10 mouse cellular contexts compared by ENCODE assay signal in the genomic region with DNA sequence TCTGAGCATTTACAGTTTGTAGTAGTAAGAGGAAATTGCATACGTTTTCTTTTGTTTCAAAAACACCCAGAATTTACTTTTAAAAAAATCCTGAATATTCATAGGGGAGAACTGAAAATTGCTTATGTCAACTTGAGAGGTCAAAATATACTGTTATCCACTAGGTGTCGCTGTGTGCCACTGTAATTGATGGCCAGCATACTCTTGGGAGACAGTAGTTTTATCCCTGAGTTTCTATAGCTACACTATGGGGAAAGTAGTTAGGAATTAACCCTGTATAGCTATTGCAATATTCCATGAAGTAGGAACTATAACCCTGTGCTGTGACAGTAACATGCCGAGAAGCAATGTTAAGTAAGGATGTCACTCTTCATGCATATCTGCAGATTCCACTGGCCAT. TPM values are rescaled to one million over a fixed set of nuclear protein-coding genes. Genes with fewer than 3 reads are reported as not detected.
DNase-seq lines count a peak whose midpoint lies in the region; ATAC-seq lines count a peak whose summit lies in the region.
"Had no signal": no experiment of that assay in that cellular context is flagged by ENCODE, and none has a peak within 500 bp of the region (broad histone marks: within the 10 kb centered on the region; RNA-seq: fewer than 3 reads in every experiment).

No protein-coding gene starts in this region.

- H3K27ac ChIP-seq in liver, embryonic 11.5 days (ENCODE audit: low read depth, low read length): no peak overlapping the region
- H3K27ac ChIP-seq in limb, embryonic 11.5 days (replicated peaks; ENCODE audit: low read depth, low read length): no peak overlapping the region
- H3K27ac ChIP-seq: neural tube, embryonic 13.5 days had no signal

- H3K27me3 ChIP-seq in liver, embryonic 11.5 days (replicated peaks; ENCODE audit: control insufficient read depth, insufficient read depth, low read length): no peaks in the 10 kb centered on the region
- no peaks in the 10 kb centered on the region for H3K27me3 ChIP-seq in limb, embryonic 11.5 days (ENCODE audit: control insufficient read depth, insufficient read depth, low read length)
- H3K27me3 ChIP-seq: neural tube, embryonic 13.5 days had no signal

- no peak overlapping the region for H3K4me2 ChIP-seq in liver, embryonic 11.5 days
- no peak overlapping the region for H3K4me2 ChIP-seq in limb, embryonic 11.5 days (ENCODE audit: low read depth, severe bottlenecking)
- H3K4me2 ChIP-seq: neural tube, embryonic 13.5 days had no signal

- H3K36me3 ChIP-seq in liver, embryonic 11.5 days (ENCODE audit: control insufficient read depth, insufficient read depth, low read length): no peaks in the 10 kb centered on the region
- H3K36me3 ChIP-seq in limb, embryonic 11.5 days (ENCODE audit: control insufficient read depth, insufficient read depth, low read length): no peaks in the 10 kb centered on the region
- H3K36me3 ChIP-seq: neural tube, embryonic 13.5 days had no signal

- no peaks in the 10 kb centered on the region for H3K4me1 ChIP-seq in liver, embryonic 11.5 days (replicated peaks; ENCODE audit: control insufficient read depth, insufficient read depth, low read length)
- H3K4me1 ChIP-seq in limb, embryonic 11.5 days (ENCODE audit: control insufficient read depth, insufficient read depth, low read length): no peaks in the 10 kb centered on the region
- H3K4me1 ChIP-seq: neural tube, embryonic 13.5 days had no signal

- H3K4me3 ChIP-seq in liver, embryonic 11.5 days (ENCODE audit: low read depth, low read length): no peak overlapping the region
- no peak overlapping the region for H3K4me3 ChIP-seq in limb, embryonic 11.5 days (ENCODE audit: low read depth, low read length)
- H3K4me3 ChIP-seq: neural tube, embryonic 13.5 days had no signal

- no peak for DNase-seq in cerebellum, adult 11 months
- DNase-seq in liver: peak; percentile 15
- DNase-seq in liver, embryonic 11.5 days (ENCODE audit: low spot score): no peak
- DNase-seq in adrenal gland, postnatal 14 days: peak; percentile 60
- DNase-seq in fibroblast of lung, adult 2 months (ENCODE audit: low read depth): peak; percentile 31
- peak; percentile 56 for DNase-seq in limb, embryonic 11.5 days (ENCODE audit: low spot score)
- peak; percentile 70 for DNase-seq in retina, postnatal 1 day

- WGBS in liver, embryonic 11.5 days: 29% methylated on average over 3 of the region's 3 CpGs
- 32% methylated on average over 3 of the region's 3 CpGs for WGBS in limb, embryonic 11.5 days

- H3K9me3 ChIP-seq in liver, embryonic 11.5 days (ENCODE audit: control insufficient read depth, low read length): no peaks in the 10 kb centered on the region
- H3K9me3 ChIP-seq in limb, embryonic 11.5 days (ENCODE audit: control insufficient read depth, low read length): no peaks in the 10 kb centered on the region
- H3K9me3 ChIP-seq: neural tube, embryonic 13.5 days had no signal

- ATAC-seq in cerebellum, adult (ENCODE audit: insufficient number of reproducible peaks, low FRiP score, low TSS enrichment): peak; percentile 31; the same call in 1 of the 2 replicates
- no peak for ATAC-seq in liver, embryonic 11.5 days (replicated peaks; ENCODE audit: low FRiP score)
- ATAC-seq in limb, embryonic 11.5 days (ENCODE audit: insufficient number of reproducible peaks, low FRiP score, low TSS enrichment, low read depth): no peak

- H3K9ac ChIP-seq in liver, embryonic 11.5 days (ENCODE audit: low read depth, low read length): no peak overlapping the region
- no peak overlapping the region for H3K9ac ChIP-seq in limb, embryonic 11.5 days (ENCODE audit: low read length)
- H3K9ac ChIP-seq: neural tube, embryonic 13.5 days had no signal

RNA-seq across cellular contexts. Expression of gene Rgs13, which starts 20.5 kb away (rescaled TPM):
- polyA plus RNA-seq in liver, embryonic 11.5 days (2014; fragmentation: Nextera tagmentation; extraction: Ambion mirVana): not detected in 2 replicates
- total RNA-seq in adrenal gland, postnatal 14 days (2021): not detected in 2 replicates
- not detected in 2 replicates for polyA plus RNA-seq in limb, embryonic 11.5 days (2014; fragmentation: Nextera tagmentation; extraction: Ambion mirVana)
- total RNA-seq: hematopoietic stem cell, adult 5-6 weeks had no signal

RNA-seq across cellular contexts. Expression of gene Rgs1, which starts 51.4 kb away (rescaled TPM):
- 0.18 and 0.84 TPM in 2 replicates for polyA plus RNA-seq in liver, embryonic 11.5 days (2014; fragmentation: Nextera tagmentation; extraction: Ambion mirVana)
- 0.93 and 1.4 TPM in 2 replicates for total RNA-seq in adrenal gland, postnatal 14 days (2021)
- polyA plus RNA-seq in limb, embryonic 11.5 days (2014; fragmentation: Nextera tagmentation; extraction: Ambion mirVana): not detected in 2 replicates
- polyA plus RNA-seq: neural tube, embryonic 13.5 days had no signal

Comparison
In these comparisons a context has a peak if more than half of its experiments do, and no peak if none do; other contexts are left out.
1. DNase-seq: peak in liver (single experiment), adrenal gland, postnatal 14 days (single experiment), fibroblast of lung, adult 2 months (single experiment), limb, embryonic 11.5 days (single experiment) and retina, postnatal 1 day (single experiment); none in cerebellum, adult 11 months (single experiment) and liver, embryonic 11.5 days (single experiment).